Mouse (Mus musculus) spleen, postnatal 14 days (tissue): Measurements from ENCODE around the gene Olfr317.
"Not testable (repeated sequence)": the region's sequence is repeated elsewhere in the genome, so short reads cannot be mapped to it uniquely, and the experiment has no call there.

Experiments used
- DNase-seq, 2 experiments: peaks; one replicate each; pipeline ENCODE4 v3.0.0; 2021 to 2022; ENCODE audit warnings: low spot score in 2 of 2

Gene Olfr317

GRCm38 (mm10) chr11:58738792-58739262, at the start of gene Olfr317:
TSS of gene Olfr317 (minus strand) at chr11:58739212.
- DNase-seq, result no peak

DNA sequence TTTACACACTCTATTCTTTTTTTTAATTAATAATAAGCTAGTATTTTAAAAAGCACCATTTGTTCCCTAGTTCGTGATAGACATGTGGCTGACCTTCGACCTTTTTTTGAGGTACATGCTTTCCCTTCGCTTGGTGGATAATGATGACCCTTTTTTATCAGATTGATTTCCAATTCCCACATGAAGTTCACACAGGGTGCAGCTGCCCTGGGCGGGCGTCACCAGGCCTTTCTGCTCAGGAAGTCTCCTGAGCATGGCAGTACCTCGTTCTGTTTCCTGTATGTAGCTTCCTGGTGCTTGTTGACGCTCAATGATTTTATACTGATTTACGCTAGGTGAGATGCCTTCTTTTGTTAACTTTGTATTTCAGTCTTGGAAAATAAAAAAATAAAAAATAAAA, 49.3 kb upstream of the Olfr317 start:
- DNase-seq, result no peak

DNA sequence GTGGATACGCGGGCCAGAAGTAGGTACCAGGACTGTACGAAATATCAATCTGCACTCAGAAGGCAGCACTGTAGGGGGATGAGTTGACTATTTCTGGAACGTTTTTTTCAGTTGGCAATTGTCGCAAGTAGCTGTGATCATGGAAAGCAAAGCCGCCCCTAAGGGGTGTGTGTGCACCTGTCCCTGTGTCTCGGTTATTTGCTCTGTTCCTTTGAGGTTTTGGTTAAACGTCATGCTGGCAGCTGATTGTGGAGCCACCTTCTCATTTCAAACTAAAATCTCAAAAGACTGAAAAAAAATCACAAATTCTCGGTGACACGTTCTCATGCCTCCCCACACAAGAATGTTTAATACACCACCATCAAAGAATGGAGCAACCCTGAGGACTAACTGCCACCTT, 48.6 kb upstream of the Olfr317 start:
- no peak for DNase-seq

DNA sequence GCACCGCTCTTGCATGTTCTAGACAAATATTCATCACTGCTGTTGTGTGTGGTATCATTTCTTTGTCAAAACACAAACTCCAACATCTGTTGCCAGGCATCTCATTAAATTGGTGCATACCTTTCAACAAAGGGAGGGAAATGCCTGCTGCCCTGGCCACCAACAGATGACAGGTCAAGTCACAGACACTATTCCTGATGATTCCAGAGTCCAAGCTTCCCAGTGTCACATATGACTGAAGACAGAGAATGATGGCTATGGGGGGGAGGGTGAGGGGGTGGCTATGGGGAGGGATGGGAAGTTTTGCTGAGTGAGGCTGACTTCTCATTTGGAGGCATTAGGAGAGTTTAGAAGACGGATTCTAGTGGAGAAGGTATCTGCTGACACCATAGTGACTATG, 45.2 kb upstream of the Olfr317 start:
- DNase-seq, result no peak

GRCm38 (mm10) chr11:58782480-58783089, 43.6 kb upstream of the Olfr317 start, which contains the start of gene Olfr314:
TSS of gene Olfr314 (plus strand) at chr11:58782952.
- no peak for DNase-seq

DNA sequence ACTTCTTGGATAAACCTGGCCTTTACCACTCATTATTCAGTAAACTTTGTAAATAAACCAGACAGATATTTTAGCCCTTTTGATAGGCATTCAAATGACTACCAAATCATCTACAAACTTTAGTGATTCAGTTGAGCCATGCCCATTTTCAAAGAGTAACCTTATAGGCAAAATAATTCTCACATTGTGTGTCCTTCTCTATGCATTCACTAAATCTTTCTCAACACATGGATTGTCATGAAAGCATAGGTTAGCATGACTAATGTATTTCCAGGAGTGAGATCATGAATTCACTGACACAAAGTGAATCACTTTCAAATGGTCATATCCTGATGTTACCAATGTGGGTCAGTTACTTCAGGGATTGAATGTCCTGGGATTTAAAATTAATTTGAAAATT, 33.9 kb upstream of the Olfr317 start, which contains the start of gene Olfr315:
TSS of gene Olfr315 (plus strand) at position 301 of the 400 bp plus-strand sequence.
- no peak for DNase-seq

- DNase-seq, result no peak
Measured at GRCm38 (mm10) chr11:58752434-58752833, 13.4 kb upstream of the Olfr317 start, which contains the start of gene Olfr316. TSS of gene Olfr316 (plus strand) at chr11:58752734.

DNA sequence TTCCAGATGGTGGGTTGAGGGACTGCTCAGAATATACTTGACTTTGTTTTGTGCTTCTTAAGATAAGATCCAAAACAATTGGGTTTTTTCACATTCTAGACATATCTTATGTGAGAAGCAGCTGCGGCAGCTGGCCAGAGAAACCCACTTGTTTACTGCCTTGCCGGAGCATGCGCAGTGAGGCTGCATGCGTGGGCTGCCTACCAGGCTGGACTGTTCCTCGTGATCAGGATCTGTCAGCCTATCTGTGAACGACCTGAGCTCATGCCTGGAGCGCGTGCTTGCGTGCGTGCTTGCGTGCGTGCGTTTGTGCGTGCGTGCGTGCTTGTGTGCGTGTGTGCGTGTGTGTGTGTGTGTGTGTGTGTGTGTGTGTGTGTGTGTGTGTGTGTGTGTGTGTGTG, 12.1 kb upstream of the Olfr317 start:
- not testable (repeated sequence) for DNase-seq

- DNase-seq, result no peak
Measured at GRCm38 (mm10) chr11:58733372-58733771, 5.6 kb downstream of the Olfr317 start.

DNA sequence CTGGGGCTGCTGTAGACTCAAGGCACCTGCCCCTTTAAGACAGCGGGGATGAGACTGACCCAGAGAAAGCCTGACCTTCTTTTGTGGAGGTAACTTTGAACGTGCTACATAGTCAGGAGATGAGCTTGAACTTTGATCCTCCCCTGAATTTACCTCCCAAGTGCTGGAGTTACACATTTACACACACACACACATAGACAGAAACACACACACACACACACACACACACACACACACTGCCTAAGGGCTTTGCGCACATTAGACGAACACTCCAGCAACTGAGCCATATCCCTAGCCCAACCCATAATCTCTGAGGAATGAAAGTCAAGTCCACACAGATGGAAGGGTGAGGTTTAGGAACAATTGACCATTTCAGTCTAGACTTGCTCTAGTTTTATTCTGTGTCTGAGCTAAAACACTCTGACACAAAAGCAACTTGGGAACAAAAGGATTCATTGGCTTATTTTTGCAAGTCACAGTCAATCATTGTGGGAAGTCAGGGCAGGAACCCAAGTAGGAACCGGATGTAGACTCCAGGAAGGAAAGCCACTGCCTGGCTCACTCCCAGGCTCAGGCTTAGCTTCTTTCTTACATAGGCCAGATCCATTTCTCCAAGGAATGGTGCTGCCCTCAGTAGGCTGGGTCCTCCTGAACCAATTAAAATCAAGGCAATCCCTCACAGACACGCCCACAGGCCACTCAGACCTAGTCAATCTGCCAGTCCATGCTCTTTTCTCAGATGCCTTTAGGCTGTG, 10.9 kb downstream of the Olfr317 start:
- not testable (repeated sequence) for DNase-seq

GRCm38 (mm10) chr11:58723914-58724313, 15.1 kb downstream of the Olfr317 start, which contains the start of gene Olfr318:
TSS of gene Olfr318 (minus strand) at chr11:58724014.
- DNase-seq, result no peak

DNA sequence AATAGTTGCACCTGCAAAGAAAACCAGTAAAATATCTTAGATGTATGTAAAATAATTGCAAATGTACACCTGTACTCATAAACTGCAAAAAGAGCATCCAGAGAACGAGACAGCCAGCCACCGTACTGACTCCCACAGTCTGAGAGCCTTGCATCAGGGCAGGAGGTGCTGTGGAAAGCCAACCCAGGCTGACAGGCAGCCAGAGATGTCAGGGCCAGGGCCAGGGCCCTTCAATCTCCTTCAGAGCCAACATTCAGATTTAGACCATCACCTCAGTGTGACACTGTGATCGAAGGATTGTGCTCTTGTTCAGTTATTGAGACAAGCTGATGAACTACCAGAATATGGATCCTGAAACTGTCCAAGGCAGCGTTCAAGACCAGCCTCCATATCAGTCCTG, 19.3 kb downstream of the Olfr317 start:
- no peak for DNase-seq

- DNase-seq, result not testable (repeated sequence)
Measured at GRCm38 (mm10) chr11:58717723-58718122, 21.3 kb downstream of the Olfr317 start.

DNA sequence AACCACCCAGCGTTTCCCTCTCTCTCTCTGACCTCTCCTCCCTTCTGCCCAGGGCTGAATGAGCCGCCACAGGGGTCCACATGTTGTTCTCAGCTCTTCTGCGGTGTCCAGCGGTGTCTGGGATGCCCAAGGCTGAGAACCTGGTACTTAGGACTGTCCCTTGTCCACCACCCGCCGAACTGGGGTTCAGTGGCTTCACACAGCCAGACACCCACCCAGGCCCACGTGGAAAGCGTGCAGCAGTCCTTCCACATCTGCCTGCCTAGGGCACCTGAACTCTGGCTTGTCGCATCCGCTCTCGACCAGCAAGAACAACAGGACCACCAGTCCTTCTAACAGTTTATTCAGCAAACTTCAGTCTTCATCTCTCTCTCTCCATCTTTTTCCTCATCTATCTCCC, 29.9 kb downstream of the Olfr317 start:
- no peak for DNase-seq

GRCm38 (mm10) chr11:58698862-58699261, 40.1 kb downstream of the Olfr317 start, which contains the start of gene Olfr319:
TSS of gene Olfr319 (plus strand) at chr11:58699162.
- DNase-seq, result no peak
